Mouse (Mus musculus): ENCODE data around the gene Eloa.

Eloa gene

DNA sequence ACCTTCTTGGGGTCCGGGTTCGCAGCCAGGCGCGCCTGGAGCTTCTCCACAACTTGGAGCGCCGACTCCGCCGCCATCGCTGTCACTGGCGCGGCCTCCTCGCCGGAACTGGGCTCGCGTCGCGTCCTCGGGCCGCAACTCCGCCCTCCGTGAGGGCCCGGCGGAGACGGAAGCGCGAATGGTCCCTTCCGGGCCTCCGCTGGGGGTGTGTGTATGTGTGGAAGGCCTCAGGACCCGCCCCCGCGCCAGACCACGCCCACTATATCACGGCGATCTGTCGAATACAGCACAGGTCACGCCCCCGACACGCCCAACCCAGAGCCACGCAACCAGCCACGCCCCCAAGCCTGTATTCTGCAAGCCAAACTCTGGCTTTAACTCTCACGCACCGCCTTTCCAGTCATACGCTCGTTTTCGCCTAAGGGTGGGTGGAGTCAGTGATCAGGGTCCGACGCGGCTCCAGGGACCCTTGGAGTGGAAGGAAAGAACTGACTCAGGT, at the start of gene Eloa:
Gene Eloa, minus strand, starts transcription at position 215 of the 499 bp plus-strand sequence.
- in situ Hi-C loops (cut with MseI, MboI), result no loop called here

DNA sequence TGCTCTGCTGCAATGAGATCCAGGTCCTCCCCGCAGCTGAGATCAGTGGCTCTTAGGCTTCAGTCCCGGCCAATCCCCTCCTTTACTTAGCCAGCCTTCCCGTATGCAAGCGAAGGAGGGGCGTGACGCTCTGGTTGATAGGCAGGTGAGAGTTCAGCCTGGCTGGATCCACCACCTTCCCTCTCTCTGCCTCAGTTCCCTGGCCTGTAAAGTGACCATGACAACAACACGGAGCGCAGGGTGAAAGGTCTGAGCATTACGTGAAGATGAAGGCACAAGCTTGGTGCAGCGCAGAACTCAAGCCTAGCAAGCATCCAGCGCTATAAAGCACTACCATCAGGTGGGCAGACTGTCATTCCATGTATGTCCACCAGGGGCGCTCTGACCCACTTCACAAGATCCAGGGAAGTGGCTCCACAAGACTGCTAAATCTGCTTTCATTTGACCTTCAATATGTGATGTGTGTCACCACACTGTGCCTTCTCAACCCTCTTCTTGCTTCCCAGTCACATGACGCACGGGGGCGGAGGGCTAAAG, 49.7 kb upstream of the Eloa start:
- in situ Hi-C loops (cut with MseI, MboI), result no loop called here

DNA sequence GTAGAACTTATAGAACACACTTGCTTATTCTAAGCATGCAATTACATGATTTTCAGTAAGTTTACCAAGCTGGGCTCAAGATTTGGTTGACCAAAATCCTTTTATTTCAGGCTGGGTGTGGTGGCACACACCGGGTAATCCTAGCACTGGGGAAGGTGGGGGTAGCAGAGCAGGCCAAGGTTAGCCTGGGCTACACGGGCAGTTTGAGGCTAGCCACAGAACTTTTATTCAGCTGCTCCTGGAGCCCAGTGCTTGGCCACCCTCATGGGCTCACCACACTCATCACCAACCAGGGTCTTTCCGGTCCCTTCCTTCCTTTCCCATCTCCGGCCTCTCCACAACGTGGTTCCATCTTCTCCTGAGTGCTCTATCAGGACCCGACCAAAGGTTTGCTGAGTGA, 49.0 kb upstream of the Eloa start:
- in situ Hi-C loops (cut with MseI, MboI), result no loop called here

DNA sequence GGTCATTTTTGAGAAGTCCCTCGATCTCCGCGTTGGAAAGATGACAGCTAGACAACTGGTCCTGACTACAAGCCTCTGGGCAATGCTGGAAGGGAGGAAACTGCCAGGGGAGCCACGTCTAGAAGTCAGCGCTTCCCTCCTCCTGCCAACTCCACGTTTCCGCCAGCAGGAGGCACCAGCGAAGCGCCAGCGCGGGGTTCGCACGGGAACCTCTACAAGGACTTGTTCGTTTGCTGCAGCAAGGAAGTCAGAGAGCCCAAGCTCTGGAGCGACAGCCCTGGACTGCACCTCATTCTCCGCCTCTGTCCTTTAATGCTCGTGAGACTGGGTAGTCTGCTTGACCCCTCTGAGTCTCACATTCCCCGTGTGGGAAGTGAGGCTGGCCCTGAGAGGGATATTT, 48.4 kb upstream of the Eloa start:
- in situ Hi-C loops (cut with MseI, MboI), result loop anchor here in 1 of 2 experiments (5.0 kb wide), 1 partner anchor 87 kb away; no protein-coding TSS in a partner anchor

DNA sequence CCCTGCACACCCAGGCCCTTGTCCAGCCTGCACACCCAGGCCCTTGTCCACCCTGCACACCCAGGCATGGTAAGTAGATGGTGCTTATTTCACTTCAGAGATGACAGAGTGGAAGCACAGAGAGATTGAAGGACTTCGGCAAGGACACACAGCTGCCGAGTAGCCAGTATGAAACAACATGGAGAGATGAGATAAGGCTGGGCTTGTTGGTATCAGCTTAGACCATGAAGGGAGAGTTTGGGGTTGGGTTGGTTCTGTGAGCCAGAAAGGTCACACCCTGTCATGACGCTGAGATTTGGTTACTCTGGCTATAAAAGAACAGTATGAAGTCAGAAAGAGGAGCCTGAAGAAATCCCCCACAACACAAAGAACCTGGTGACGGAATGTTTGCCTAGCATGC, 47.8 kb upstream of the Eloa start:
- in situ Hi-C loops (cut with MseI, MboI), result loop anchor here in 1 of 2 experiments (5.0 kb wide), 1 partner anchor 88 kb away; no protein-coding TSS in a partner anchor

DNA sequence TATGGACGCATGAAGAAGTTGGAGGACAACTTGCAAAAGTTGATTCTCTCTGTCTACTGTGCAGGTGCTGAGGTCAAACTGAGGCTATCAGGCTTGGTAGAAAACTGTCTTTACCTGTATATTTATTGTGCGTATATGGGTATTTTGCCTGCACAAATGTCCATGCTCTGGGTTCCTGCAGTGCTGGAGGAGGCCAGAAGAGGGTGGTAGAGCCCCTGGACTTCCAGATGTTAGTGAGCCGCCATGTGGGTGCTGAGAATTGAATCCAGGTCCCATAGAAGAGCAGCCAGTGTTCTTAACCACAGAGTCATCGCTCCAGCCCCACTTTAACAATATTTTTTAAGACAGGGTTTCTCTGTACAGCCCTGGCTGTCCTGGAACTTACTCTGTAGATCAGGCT, 41.6 kb upstream of the Eloa start:
- in situ Hi-C loops (cut with MseI, MboI), result loop anchor here in 1 of 2 experiments (5.0 kb wide), 1 partner anchor 89 kb away; no protein-coding TSS in a partner anchor

DNA sequence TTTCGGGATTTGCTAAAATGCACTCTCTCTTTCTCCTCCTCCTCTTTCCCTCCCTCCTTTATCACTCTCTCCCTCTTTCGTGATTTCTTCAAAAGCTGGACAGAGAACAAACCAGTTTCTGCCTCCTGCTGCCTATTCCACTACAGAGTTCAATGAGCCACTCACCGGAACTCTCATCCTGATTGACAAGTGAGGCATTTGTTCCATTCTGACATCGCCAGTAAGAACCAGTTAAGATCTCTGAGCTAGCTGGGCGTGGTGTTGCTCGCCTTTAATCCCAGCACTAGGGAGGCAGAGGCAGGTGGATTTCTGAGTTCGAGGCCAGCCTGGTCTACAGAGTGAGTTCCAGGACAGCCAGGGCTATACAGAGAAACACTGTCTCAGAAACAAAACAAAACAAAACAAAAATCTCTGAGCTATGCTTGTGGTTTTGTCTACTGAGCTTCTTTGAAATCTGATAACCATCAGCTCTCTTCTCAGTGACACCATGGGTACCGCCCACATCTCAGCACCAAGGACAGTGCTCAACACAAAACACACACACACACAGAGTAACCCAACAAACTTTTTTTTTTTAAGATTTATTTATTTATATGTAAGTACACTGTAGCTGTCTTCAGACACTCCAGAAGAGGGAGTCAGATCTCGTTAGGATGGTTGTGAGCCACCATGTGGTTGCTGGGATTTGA, 38.4 kb upstream of the Eloa start:
- in situ Hi-C loops (cut with MseI, MboI), result loop anchor here in 1 of 2 experiments (5.0 kb wide), 1 partner anchor 92 kb away; no protein-coding TSS in a partner anchor

DNA sequence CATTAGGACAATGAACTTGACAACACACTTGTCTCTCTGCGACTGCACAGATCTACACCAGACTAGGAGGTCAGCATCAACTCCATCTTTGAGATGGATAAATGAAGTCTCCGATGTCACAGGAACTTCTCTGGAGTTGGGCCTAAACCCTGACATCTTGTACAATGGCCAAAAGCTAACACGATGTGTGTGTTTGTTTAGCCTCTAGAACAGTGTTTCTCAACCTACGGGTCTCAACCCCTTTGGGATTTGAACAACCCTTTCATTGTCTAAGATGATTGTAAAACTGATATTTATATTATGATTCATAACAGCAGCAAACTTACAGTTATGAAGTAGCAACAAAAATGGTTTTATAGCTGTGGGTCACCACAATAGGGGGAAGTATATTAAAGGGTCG, 36.4 kb upstream of the Eloa start:
- in situ Hi-C loops (cut with MseI, MboI), result no loop called here

DNA sequence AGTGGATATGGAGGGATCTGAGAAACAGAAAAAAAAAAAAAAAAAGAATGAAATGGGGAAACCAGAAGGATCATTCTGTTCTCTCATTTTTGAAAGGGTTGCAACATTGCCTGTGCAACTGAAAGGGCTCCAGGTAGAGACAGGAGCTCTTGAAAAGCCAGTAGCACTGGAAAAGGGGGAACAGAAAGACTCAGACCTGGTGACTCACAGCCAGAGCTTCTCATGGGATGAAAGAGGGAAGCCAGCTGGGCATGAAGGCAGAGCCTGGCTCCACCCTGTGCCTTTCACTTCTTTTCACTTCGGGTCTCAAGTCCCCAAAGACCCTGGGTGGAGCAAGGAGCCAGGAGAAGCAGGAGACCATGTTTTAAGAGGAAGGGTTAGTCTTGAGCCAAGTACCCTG, 34.5 kb upstream of the Eloa start:
- in situ Hi-C loops (cut with MseI, MboI), result no loop called here

DNA sequence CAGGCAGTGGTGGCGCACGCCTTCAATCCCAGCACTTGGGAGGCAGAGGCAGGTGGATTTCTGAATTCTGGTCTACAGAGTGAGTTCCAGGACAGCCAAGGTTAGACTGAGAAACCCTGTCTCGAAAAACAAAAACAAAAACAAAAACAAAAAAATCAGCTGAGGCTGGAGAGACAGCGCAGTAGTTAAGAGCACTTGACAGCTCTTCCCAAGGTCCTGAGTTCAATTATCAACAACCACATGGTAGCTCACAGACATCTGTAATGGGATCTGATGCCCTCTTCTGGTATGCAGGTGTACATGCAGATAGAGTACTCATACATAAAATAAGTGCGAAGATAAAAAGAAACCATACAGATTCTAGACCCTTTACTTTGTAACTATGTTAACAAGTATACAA, 32.3 kb upstream of the Eloa start:
- in situ Hi-C loops (cut with MseI, MboI), result no loop called here

DNA sequence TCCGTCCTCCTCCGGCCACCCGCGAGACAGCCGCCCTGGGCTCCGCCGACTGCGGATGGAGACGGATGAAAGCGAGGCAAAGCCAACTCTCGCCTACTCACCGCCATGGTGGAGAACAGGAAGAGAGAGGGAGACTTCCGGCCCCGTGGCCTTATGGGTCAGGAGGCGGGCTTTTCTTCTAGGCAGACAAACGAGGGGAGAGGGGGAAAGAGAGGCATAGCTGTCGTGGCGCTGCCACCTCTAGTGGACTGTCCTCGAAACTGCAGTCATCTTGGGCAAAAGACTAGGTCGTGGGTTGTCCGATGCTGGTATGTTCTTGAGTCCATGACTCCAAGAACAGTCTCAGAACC, 31.7 kb upstream of the Eloa start, which contains the start of gene Rpl11:
Gene Rpl11, minus strand, starts transcription at position 182 of the 350 bp plus-strand sequence.
- in situ Hi-C loops (cut with MseI, MboI), result no loop called here

DNA sequence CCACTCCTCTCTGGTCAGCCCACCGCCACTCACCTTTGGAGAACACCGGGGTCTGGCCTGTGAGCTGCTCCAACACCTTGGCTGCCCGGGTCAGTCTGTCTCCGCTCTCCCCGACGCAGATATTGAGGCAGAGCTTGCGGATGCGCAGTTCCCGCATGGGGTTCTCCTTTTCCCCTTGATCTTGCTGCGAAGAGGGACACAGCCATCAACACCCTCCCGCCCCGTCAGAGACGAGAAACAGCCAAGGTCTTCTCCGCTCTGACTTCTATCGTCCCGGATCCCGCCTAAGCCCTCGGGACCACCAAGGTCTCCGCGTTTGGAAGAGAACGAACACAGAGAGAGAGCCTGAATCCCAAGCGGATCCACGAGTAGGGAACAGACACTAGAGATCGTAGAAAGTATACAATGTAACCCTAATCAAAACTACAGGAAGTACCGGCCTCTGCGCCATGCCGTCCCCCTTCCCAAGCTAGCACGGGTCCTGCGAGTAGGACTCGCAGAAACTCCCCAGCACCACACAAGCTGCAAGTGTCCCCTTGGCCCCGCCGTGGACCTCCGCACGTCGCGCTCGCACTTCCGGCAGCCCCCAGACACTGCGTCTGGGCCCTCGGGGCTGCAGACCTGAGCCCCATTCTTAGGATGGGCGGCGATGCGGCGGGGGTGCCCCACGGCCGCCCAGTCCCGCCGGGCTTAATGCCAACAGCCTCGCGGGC, 31.1 kb upstream of the Eloa start:
- in situ Hi-C loops (cut with MseI, MboI), result no loop called here

DNA sequence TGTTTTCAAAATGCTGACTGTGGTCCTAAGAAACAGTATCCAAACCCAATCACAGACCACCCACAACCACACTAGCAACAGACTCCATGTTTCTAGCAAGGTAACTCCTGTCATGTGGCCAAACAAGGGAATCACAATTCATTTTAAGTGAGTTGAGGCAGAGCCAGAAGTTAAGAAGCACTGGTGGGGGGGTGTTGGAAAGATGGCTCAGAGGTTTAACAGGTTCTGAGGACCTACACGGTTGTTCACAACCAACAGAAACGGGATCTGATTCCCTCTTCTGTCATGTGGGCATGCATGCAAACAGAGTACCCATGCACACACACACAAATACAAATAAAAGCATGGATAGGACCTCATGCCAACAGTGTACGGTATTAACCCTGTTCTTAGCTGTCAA, 30.5 kb upstream of the Eloa start:
- in situ Hi-C loops (cut with MseI, MboI), result no loop called here

DNA sequence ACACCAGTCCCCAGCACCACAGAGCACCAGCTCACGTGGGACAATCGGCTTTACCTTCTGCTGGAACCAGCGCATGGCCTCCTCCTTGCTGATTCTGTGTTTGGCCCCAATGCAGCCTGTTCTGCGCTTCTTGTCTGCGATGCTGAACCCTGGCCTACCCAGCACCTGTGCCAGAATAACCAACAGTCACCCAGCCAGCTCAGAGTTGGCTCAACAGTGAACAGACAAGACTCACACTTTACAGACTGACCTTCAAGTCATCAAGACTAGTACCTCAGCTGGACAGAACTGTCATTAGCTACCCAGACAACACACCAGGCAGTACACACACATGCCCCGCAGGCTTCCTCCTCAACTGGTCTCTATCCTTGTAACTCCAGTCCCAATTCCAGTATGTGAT, 28.7 kb upstream of the Eloa start:
- in situ Hi-C loops (cut with MseI, MboI), result no loop called here

DNA sequence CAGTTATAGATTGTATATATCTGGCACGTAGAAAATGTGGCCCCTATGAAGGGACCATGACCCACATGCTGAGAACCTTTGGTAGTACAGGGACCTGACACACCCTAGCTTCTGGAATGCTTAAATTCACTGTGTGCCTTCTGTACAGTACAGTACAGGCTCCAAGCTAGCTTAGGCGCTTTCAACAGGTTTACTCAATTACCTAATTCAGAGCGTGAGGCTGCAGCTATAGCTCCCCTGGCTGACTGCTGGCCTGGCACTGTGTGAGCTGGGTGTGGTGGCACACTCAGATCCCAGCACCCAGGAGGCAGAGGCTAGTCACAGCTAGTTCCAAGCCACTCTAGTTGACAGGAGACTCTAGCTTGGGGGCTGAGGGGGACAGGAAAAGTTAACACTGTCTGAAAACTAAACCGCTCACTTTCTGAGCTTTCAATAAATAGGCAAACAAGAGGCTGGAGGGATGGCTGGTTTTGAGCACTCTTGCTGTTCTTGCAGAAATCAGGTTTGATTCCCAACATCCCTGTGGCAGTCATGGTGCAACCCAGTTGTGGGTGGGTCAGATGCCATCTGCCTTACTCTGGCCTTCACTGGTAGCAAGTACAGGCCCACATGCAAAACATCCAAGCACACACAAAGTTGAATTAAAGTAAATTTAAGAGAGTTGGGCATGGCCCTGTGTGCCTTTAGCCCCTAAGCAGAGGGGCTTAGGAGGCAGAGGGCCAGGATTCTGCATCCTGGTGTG, 26.9 kb upstream of the Eloa start:
- in situ Hi-C loops (cut with MseI, MboI), result no loop called here

DNA sequence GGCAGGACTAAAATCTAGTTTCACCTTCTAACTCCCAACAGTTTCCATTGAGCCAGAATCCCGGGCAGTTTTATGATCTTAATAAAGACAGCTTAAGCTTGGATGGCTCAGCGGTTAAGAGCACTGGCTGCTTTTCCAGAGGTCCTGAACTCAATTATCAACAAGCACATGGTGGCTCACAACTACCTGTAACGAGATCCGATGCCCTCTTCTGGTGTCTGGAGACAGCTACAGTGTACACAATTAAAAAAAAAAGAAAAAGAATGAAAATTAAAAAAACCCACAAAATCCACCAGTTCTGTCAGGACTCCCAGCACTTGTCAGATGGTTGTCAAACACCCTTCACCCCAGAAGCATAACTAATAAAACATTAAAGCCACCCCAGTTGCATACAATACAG, 26.1 kb upstream of the Eloa start:
- in situ Hi-C loops (cut with MseI, MboI), result no loop called here

DNA sequence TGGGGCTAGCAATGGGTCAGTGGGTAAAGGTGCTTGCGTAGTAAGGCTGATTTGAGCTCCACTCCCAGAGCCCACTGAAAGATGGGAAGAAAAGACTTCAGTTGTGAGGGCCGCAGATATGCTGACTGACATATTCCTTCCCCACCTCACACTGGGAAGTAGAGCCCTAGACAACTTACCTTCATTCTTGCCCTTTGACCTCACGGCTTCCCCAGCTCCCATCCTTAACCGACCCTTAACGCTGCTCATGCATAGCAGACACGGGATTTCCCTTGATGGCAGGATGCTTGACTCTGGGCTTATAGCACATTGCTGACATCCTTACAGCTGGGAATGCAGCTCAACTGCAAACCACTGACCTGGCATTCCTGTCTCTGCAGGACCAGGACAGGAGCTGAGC, 25.3 kb upstream of the Eloa start:
- in situ Hi-C loops (cut with MseI, MboI), result no loop called here

DNA sequence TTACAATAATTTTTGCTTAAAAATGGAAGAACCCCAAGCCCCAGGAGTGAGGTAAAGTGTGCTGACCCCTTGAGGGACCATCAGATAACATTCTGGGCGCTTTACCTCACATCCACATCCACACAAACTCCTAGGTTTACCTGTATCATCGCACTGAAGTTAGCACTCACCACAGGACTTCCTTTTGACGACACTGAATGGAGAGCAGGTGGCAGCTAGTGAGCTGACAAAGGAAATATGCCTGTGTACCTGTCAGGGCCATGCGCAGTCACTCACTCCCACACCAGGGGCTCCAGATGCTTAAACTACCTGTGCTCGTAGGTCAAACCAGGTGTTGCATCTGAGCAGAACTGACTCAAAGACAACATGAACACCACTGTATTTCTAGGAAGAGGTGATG, 23.5 kb upstream of the Eloa start:
- in situ Hi-C loops (cut with MseI, MboI), result no loop called here

DNA sequence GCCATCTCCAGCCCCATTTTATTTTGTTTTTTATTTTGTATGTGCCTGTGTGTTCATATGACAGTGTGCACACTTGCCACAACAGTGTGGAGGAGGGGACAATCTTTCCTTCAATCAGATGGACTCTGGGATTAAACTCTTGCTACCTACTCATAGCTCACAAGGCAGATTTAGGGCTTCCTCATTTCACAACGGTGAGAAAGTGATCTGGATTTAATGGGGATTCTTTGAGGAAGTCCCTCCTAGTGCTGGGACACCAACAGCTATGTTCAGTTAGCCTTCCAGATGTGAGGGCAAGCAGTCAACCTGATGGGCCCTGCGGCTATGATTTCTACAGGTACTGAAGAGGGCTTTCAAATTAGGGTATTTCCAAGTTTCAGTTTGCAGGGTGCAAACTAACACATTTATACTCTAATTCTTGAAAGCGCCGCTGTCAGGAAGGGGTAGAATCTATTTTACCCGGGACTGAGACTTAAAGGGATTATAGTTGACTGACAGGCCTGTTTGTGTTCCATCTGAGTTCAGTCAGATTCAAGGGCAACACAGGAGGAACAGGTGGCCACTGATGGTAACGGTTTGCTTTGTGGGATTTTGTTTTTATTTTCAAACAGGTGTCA, 22.3 kb upstream of the Eloa start:
- in situ Hi-C loops (cut with MseI, MboI), result no loop called here

DNA sequence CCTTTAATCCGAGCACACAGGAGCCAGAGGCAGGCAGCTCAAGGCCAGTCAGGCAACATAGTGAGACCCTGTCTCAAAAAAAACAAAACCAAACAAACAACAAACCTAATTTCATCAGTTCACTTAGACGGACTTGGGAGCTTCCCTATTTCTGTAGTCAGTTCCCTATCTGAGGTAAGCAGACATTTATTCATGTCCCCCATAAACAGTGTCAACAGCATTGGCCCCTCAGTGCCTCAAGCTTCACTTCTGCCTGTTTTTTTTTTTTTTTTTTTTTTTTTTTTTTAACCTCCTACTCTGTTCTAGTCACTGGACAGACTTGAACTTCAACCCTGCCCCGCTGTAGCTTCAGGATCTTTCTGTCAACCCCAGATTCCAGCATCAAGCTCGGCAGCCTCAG, 13.5 kb upstream of the Eloa start:
- in situ Hi-C loops (cut with MseI, MboI), result no loop called here

DNA sequence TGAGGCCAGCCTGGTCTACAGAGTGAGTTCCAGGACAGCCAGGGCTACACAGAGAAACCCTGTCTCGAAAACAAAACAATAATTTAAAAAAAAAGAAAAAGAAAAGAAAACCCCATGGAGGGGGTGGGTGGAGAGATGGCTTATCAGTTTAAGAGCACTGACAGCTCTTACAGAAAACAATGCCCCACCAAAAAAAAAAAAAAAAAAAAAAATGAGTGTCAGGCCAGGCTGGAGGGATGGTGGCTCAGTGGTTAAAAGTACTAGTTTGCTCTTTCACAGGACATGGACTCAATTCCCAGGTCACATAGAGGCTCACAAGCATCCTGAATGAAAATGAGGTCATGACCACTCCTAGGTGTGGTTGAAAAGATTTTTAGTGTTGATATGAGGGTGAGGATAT, 11.7 kb upstream of the Eloa start:
- in situ Hi-C loops (cut with MseI, MboI), result no loop called here
